Mouse (Mus musculus) brown adipose tissue, adult 24 weeks (tissue): ENCODE data around the gene Ablim1. TPM values are rescaled to one million over a fixed set of nuclear protein-coding genes. Genes with fewer than 3 reads are reported as not detected.

Source experiments
- H3K27ac ChIP-seq: fragments of 200-500 bp; replicated peaks from 2 replicates; pipeline ENCODE4 v1.5.1; 2012; ENCODE audit warnings: low read depth, mild to moderate bottlenecking, low read length
- H3K4me1 ChIP-seq: fragments of 200-500 bp; 2 replicates; pipeline ENCODE4 v1.6.1; 2012; ENCODE audit warnings: low read length, mixed read lengths; ENCODE audit not compliant: control insufficient read depth, insufficient read depth, insufficient read length
- H3K4me3 ChIP-seq: fragments of 200-500 bp; 2 replicates; pipeline ENCODE4 v1.5.1; 2012; ENCODE audit warnings: low read depth, mild to moderate bottlenecking, low read length, moderate library complexity; ENCODE audit not compliant: insufficient read depth
- polyA plus RNA-seq: library from polyadenylated mRNA; stranded (reverse); fragments of >200 nt; gene quantifications from 2 replicates; pipeline ENCODE4 v1.2.4, GENCODE M21; 2012; ENCODE audit not compliant: missing spikeins, insufficient read depth, insufficient read length

The Ablim1 gene
- polyA plus RNA-seq, 1 experiment: 52.5 TPM

- peak overlapping the region; percentile 78 for H3K27ac ChIP-seq
- H3K4me1 ChIP-seq: peaks cover 35% of the 10 kb centered on the region
- peak overlapping the region; percentile 74 for H3K4me3 ChIP-seq
Observed at GRCm38 (mm10) chr19:57196616-57197015, 118.1 kb downstream of the Ablim1 start.

- peak overlapping the region; percentile 74 for H3K4me3 ChIP-seq
- H3K4me1 ChIP-seq: peaks cover 34% of the 10 kb centered on the region
- H3K27ac ChIP-seq: peak overlapping the region; percentile 78
Observed at GRCm38 (mm10) chr19:57195169-57195930, 119.4 kb downstream of the Ablim1 start.

GRCm38 (mm10) chr19:57193958-57194357 lies 120.8 kb downstream of the Ablim1 start:
- H3K27ac ChIP-seq: peak overlapping the region; percentile 66
- H3K4me1 ChIP-seq: peaks cover 40% of the 10 kb centered on the region
- peak overlapping the region; percentile 41 for H3K4me3 ChIP-seq

- peak overlapping the region; percentile 71 for H3K27ac ChIP-seq
- H3K4me1 ChIP-seq: peaks cover 40% of the 10 kb centered on the region
- H3K4me3 ChIP-seq: peak overlapping the region; percentile 24
Observed at GRCm38 (mm10) chr19:57193382-57193781, 121.3 kb downstream of the Ablim1 start.

GRCm38 (mm10) chr19:57191109-57191508 lies 123.6 kb downstream of the Ablim1 start:
- Histone ChIP-seq H3K4me3 (no peak overlapping the region), H3K4me1 (peaks cover 50% of the 10 kb centered on the region), H3K27ac (peak overlapping the region; percentile 45)

- peaks cover 64% of the 10 kb centered on the region for H3K4me1 ChIP-seq
- H3K4me3 ChIP-seq: no peak overlapping the region
- H3K27ac ChIP-seq: peak overlapping the region; percentile 79
Observed at GRCm38 (mm10) chr19:57189427-57189826, 125.3 kb downstream of the Ablim1 start.

GRCm38 (mm10) chr19:57188553-57188952 lies 126.2 kb downstream of the Ablim1 start:
- Histone ChIP-seq H3K4me1 (peaks cover 65% of the 10 kb centered on the region), H3K27ac (peak overlapping the region; percentile 79)

GRCm38 (mm10) chr19:57185021-57185420 lies 129.7 kb downstream of the Ablim1 start:
- Histone ChIP-seq H3K27ac (peak overlapping the region; percentile 43), H3K4me3 (no peak overlapping the region), H3K4me1 (peaks cover 66% of the 10 kb centered on the region)

More at GRCm38 (mm10) chr19:57188553-57188952, 126.2 kb downstream of the Ablim1 start:
- H3K4me3 ChIP-seq: no peak overlapping the region

GRCm38 (mm10) chr19:57182938-57183720 lies 131.6 kb downstream of the Ablim1 start:
- 0 out of 2 replicates have a peak overlapping the region, but pooled peaks have one; percentile 14 for H3K27ac ChIP-seq
- H3K4me3 ChIP-seq: no peak overlapping the region
- H3K4me1 ChIP-seq: peaks cover 52% of the 10 kb centered on the region

- peaks cover 47% of the 10 kb centered on the region for H3K4me1 ChIP-seq
- H3K27ac ChIP-seq: peak overlapping the region; percentile 55
- H3K4me3 ChIP-seq: no peak overlapping the region
Observed at GRCm38 (mm10) chr19:57181852-57182528, 132.7 kb downstream of the Ablim1 start.

- Histone ChIP-seq H3K27ac (peak overlapping the region; percentile 55), H3K4me1 (peaks cover 41% of the 10 kb centered on the region)
Observed at GRCm38 (mm10) chr19:57181317-57181716, 133.4 kb downstream of the Ablim1 start.

GRCm38 (mm10) chr19:57180908-57181307 lies 133.8 kb downstream of the Ablim1 start:
- H3K4me1 ChIP-seq: peaks cover 40% of the 10 kb centered on the region
- H3K27ac ChIP-seq: peak overlapping the region; percentile 55
- no peak overlapping the region for H3K4me3 ChIP-seq

More at GRCm38 (mm10) chr19:57181317-57181716, 133.4 kb downstream of the Ablim1 start:
- H3K4me3 ChIP-seq: no peak overlapping the region

GRCm38 (mm10) chr19:57180333-57180732 lies 134.4 kb downstream of the Ablim1 start:
- Histone ChIP-seq H3K4me1 (peaks cover 37% of the 10 kb centered on the region), H3K27ac (peak overlapping the region; percentile 55), H3K4me3 (no peak overlapping the region)

- Histone ChIP-seq H3K4me3 (no peak overlapping the region), H3K27ac (peak overlapping the region; percentile 55), H3K4me1 (peaks cover 35% of the 10 kb centered on the region)
Observed at GRCm38 (mm10) chr19:57179269-57179668, 135.4 kb downstream of the Ablim1 start.

- Histone ChIP-seq H3K27ac (0 out of 2 replicates have a peak overlapping the region, but pooled peaks have one; percentile 25), H3K4me1 (peaks cover 35% of the 10 kb centered on the region), H3K4me3 (no peak overlapping the region)
Observed at GRCm38 (mm10) chr19:57177334-57177733, 137.4 kb downstream of the Ablim1 start.
